Mouse (Mus musculus) frontal cortex, postnatal 25 days (tissue): ENCODE measurements at regions not wholly inside any gene's neighbourhood (a gene's known extent, or its start where the extent isn't known, plus 50 kb on each side); places are given as distances from the start of the nearest gene placed in this dataset.

Source experiments
- DNase-seq, 2 experiments: peaks; one replicate each; pipeline ENCODE4 v3.0.0; 2022; ENCODE audit warnings: low spot score in 2 of 2

DNA sequence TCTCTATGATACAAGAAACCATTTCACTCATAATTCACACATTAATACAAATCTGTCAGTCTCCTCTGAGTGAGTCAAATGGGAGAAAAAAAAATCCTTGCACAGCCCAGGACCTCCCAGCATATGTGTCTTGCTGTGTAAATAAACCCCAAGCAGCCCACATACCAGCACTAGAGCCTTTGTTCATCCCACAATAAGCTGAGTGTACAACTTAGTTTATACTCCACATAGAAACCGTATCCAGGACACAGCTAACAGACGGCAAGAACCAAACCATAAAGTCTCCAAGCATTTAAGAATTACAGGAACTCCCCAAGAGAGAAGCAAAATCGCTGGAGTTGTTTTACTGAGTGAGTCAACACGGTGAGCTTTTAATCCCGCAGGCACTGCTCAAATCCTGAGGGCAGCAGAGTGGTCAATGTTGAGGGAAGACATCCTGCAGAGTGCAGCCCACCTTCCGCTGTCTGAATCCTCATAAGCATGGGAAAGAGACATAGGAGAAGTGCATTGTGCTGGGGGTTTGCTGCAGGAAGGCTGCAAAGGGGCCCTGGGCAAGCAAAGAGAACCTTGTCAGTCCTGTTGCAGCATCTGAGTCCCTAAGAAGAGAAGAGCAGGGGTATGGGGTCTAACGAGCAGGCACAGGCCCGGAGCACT, 436.4 kb downstream of the Tns3 start:
- no peak for DNase-seq

DNA sequence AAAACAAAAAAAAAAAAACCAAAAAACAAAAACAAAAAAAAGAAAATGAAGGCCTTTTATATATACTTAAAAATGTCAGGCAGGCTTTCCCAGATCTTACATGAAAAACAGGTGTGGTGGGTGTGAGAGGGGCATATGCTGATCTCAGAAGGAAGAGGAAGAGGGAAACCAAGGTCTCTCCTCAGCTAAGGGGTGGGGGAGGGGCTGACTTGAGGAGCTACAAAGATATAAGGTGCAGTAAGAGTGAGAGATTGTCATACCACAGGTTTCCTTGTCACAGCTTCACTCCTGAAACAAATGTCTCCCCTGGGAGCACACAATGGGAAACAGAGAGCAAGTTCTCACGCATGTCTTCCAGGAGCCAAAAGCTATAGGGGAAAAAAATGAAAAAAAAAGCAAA, 440.0 kb downstream of the Tns3 start:
- no peak for DNase-seq

DNA sequence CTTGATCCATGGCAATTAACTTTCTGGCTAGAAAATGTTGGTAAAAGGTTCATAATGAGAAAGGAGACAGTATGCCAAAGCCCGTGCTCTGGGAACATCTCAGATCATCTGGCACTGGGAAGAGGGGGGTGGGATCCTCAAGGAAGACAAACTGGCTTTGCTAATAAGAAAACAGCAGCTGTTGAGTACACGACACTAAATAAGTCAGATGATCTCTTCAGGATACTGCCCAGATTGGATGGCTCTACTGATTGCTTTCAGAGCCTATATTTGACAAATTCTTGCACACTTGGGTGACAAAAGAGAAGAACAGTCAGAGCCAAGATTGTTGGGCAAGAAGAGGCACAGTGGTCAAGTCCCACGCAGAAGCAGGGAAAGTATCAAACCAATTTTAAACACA, 443.7 kb downstream of the Tns3 start:
- no peak for DNase-seq

DNA sequence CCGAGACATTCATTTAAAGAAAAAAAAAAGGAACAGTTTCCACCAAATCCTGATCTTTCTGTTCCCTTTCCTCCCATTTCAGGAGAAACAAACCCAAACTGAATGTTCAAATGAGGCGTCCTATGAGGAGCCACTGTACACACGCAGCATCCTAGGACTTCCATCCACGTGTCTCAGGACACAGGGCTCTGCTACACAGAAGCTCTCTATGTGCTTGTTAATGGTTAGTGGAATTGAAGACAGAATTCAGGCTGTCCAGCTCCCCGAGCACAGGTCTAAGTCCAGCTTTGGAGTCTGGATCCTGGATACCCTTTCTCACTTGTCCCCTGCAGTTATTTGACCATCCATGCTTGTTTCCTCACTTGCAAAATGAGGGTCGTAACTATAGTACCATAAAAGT, 444.4 kb downstream of the Tns3 start:
- no peak for DNase-seq

DNA sequence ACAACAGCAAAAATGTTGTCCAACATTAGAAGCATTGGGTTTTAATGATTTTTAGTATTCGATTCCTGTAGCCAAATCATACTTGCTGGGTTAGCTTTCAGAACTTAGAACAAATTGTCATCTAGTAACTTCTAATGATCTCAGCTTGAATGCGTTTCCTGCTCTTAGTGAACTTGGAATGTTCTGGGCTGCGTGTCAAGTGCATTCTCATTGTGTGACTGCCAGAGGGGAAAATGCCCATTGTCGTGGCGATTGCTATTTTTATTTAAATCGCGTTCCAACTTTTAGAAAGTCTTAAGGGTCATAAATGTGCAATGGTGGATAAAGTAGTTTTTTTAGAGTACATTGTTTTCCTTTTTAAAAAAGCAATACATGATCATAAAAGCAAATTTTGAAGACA, 448.7 kb downstream of the Tns3 start:
- no peak for DNase-seq

DNA sequence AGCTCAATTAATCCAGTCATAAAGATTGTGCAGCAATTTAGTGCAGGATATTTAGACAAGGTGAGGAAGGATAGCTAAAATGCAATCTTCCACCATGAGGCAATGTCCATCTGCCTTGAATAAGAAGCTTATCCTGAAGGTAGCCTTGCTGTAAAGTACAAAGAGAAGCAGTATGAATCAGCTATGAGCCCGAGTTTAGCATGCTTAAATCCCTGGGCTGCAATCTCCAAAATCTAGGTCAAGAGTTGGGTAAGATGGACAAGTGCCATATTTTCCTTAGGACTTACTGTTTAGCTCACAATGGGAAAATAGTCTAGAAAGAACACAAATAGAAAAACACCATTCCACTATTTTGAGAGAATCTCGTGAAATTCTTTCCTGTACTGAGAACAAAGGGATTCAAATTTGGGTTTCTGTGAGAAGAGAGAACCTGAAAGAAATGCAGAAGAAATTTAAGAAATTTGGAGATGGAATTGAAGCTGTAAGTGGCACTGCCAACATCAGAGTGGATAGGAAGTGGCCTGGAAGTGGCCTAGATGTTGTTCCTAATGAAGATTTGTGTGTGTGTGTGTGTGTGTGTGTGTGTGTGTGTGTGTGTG, 449.9 kb downstream of the Tns3 start:
- DNase-seq = no peak

DNA sequence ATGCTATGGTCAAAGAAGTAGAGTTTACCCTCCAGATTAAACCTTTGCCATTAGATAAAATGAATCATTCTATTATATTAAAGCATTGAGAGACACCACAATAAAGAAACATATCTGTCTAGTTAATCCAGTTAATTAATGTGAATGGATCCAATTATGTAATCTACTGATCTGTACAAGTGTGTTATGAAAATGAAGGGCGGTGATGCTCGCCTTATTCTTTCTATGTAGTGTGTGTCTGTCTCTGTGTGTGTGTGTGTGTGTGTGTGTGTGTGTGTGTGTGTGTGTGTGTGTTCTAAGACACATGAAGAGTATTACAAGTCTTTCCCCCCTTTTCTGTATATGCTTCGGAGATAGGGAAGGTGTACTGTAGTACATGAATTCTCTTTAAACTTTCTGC, 451.2 kb downstream of the Tns3 start:
- DNase-seq = no peak

DNA sequence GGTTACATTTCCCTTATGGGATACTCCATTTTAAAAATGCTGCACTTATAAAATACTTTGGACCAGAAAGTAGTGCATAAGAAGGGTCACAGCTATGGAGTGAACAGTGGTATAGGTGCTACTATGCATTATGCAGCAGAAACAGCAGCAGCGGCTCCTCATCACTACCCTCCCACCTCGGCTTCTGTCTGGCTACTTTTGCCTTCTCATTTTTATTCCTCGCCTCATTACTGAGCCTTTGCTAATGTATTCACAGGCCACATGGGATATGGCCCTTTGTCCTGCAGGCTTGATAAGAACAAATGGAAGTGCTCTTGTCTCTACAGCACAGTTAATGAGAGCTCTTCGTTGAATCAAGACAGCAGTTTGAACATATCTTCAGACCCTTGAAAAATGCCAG, 451.6 kb downstream of the Tns3 start:
- DNase-seq = no peak

DNA sequence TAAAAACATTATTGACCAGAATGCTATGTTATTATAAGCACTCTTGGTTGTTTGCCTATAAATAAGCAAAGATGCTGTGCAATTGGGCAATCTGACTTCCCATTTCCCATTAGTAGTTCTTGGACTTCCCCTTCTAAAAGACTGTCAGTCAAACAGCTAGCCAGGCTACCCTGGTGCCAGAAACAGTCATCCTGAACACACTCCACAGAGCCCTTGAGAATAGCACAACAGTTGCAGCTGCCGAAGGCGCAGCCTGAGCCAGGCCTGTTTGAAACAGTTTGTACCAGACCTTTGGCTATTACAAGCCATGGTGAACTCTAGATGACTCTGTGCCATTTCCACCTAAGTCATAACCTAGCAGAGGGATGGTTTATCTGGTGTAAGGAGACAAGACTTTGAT, 455.3 kb downstream of the Tns3 start:
- DNase-seq = no peak

DNA sequence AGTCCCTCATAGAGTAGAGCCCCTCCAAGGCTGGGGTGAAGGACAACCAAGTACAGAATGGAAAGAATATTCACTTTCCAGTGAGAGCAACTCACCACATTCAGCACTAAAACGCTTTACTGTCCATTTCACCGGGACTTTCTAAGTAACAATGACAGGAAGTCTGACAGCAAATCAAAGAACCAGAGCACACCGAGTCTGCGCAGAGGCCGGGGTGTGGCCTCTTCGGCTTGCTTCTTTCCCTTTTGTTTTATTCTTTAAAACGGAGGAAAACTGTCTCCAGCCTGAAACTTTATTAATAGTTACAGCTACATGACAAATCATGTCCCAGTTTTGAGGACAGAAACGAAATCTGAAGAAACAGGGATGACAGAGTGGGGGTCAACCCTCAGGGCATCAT, 465.0 kb downstream of the Tns3 start:
- DNase-seq = no peak
